Mouse (Mus musculus): ENCODE data around the gene Agbl2. TPM values are rescaled to one million over a fixed set of nuclear protein-coding genes. Genes with fewer than 3 reads are reported as not detected.

Agbl2 gene
- polyA plus RNA-seq, 1 experiment from 2014 or later: 0.17 TPM

DNA sequence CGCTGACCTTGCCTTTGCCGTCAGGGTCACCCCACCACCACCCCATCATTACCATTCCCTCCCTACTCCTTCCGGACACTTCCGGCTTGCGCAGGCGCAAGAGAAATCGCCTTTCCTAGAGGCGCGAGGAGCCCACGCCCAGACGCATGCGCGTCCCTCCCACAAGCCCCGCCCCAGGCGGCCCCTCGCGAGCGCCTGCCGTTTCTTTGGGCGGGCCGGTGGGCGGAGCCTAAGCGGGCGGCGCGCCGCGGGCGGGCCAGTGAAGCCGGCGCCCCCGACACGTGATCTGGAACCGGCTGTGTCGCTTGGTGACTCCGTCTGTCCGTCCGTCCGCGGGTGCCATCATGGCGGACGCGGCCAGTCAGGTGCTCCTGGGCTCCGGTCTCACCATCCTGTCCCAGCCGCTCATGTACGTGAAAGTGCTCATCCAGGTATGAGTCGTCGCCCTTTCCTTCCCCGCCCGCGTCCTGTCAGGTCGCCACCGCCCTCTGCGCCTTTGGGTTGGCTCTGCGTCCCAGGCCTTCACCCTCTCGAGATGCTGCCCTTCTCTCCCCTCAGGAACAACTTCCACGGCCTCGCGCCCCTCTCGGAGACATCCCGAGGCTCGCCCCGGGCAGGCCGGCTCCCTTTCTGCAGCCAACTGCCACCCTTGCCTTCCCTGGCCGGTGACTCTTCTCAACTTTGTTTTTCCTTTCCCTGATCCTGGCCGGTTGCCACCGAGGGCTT lies 64.6 kb downstream of the Agbl2 start, which contains the start of gene Mtch2:
Mtch2 (plus strand) TSS at position 201 of the 726 bp plus-strand sequence.
- ATAC-seq (ENCODE audit: low read depth): peak; percentile 97
- no peaks in the 10 kb centered on the region for H3K9me3 ChIP-seq
- H3K36me3 ChIP-seq: peaks cover 21% of the 10 kb centered on the region
- peak within 1 kb of the TSS; percentile 93 for H3K27ac ChIP-seq (replicated peaks)
- no peaks in the 10 kb centered on the region for H3K27me3 ChIP-seq
- H3K4me1 ChIP-seq (replicated peaks): peaks cover 34% of the 10 kb centered on the region
- peak within 1 kb of the TSS; percentile 60 for H3K4me2 ChIP-seq
- under 1% methylated on average over 67 of the region's 67 CpGs for WGBS
- peak within 1 kb of the TSS; percentile 81 for H3K4me3 ChIP-seq
- peak within 1 kb of the TSS; percentile 85 for H3K9ac ChIP-seq

DNA sequence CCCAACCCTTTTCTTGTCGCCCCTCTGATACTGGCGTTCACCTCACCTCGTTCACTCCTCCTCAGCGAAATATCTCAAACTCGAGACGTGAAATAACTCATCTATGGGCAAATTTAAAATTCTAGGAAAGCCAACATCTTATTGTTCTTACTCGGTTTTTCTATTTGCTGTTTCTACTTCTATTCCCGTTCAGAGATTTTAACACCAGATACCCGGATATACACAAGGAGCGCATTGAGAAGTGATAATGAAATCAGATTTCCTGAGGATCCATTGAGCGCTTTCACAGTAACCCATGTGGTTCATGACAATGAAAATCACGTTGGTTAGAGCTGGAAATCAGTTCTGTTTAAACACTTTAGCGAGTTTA lies 65.1 kb downstream of the Agbl2 start:
- no peaks in the 10 kb centered on the region for H3K9me3 ChIP-seq
- under 1% methylated on average over 13 of the region's 13 CpGs for whole genome bisulfite sequencing
- no peaks in the 10 kb centered on the region for H3K27me3 ChIP-seq
- peak overlapping the region; percentile 93 for H3K27ac ChIP-seq (replicated peaks)
- peak overlapping the region; percentile 60 for H3K4me2 ChIP-seq
- H3K4me3 ChIP-seq: peak overlapping the region; percentile 81
- H3K9ac ChIP-seq: peak overlapping the region; percentile 85
- H3K4me1 ChIP-seq (replicated peaks): peaks cover 34% of the 10 kb centered on the region
- no peak for ATAC-seq (ENCODE audit: low read depth)
- H3K36me3 ChIP-seq: peaks cover 26% of the 10 kb centered on the region

DNA sequence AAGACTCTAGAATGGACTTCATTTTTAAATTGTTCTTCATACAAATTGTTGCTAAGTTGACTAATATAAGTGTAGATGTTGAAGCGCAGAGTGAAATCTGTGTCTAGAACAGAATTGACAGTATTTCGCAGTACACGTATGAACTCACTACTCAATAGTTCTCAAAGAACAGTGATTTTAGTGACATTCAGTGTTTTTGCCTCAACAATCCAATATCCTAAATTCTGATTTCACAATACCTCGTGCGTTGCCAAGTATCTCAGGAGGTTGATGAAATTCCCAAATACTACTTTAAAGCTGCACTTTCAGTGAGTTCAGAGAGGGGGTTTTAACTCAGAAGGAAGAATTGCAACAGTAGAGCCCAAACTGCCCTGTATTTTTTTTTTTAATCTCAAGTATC lies 65.8 kb downstream of the Agbl2 start:
- H3K4me1 ChIP-seq (replicated peaks): peaks cover 34% of the 10 kb centered on the region
- peak overlapping the region; percentile 85 for H3K9ac ChIP-seq
- no peaks in the 10 kb centered on the region for H3K27me3 ChIP-seq
- peak overlapping the region; percentile 93 for H3K27ac ChIP-seq (replicated peaks)
- H3K4me3 ChIP-seq: peak overlapping the region; percentile 81
- H3K36me3 ChIP-seq: peaks cover 33% of the 10 kb centered on the region
- WGBS: 91% methylated on average over 5 of the region's 5 CpGs
- peak overlapping the region; percentile 60 for H3K4me2 ChIP-seq
- no peaks in the 10 kb centered on the region for H3K9me3 ChIP-seq
- no peak for ATAC-seq (ENCODE audit: low read depth)

DNA sequence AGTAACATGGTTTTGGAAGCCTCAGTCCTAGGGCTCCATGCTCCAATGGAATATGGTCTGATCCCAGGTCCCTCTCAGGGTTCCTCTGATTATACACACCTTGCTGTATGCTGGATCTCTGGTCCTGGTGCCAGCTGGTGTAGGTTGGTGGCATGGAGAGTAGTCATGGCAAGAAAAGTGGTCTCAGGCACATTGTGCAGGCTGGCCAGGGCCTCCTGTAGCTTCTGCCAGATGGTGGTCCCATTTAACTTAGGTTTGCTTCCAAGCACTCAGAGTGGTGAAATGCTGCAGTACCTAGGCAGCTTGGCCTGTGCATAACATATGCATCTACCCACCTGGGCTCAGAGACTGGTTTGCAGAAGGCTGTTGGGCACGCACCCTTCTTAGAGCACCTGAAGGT lies 67.9 kb downstream of the Agbl2 start:
- Histone ChIP-seq H3K27ac (replicated peaks) (no peak overlapping the region), H3K27me3 (no peaks in the 10 kb centered on the region), H3K4me2 (no peak overlapping the region), H3K4me1 (replicated peaks) (peaks cover 34% of the 10 kb centered on the region), H3K9ac (no peak overlapping the region), H3K9me3 (no peaks in the 10 kb centered on the region), H3K4me3 (no peak overlapping the region), H3K36me3 (peaks cover 51% of the 10 kb centered on the region)
- ATAC-seq (ENCODE audit: low read depth): no peak
- WGBS: 100% methylated on average over 1 of the region's 1 CpGs

DNA sequence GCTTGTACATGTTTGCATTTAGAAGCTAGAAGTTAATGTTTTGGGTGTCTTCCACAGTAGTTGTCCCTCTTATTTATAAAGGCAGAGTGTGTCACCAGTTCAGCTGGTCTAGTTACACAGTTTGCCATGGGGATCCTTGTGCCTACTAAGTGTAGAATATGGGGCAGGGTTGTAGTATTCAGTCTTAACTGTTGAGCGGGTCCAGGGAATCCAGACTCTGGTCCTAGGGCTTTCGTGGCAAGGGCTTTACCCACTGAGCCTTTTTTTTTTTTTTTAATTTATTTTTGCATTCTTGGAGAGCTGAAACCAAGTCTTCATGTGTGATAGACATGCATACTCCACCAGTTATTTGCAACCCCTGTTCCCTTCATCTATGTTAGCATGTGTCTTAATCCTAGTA lies 79.0 kb downstream of the Agbl2 start:
- no peaks in the 10 kb centered on the region for H3K27me3 ChIP-seq
- no peak overlapping the region for H3K9ac ChIP-seq
- peaks cover 86% of the 10 kb centered on the region for H3K36me3 ChIP-seq
- 90% methylated on average over 2 of the region's 2 CpGs for WGBS
- H3K4me1 ChIP-seq (replicated peaks): no peaks in the 10 kb centered on the region
- no peak overlapping the region for H3K27ac ChIP-seq (replicated peaks)
- no peak overlapping the region for H3K4me2 ChIP-seq
- H3K9me3 ChIP-seq: no peaks in the 10 kb centered on the region
- ATAC-seq (ENCODE audit: low read depth): no peak
- no peak overlapping the region for H3K4me3 ChIP-seq

DNA sequence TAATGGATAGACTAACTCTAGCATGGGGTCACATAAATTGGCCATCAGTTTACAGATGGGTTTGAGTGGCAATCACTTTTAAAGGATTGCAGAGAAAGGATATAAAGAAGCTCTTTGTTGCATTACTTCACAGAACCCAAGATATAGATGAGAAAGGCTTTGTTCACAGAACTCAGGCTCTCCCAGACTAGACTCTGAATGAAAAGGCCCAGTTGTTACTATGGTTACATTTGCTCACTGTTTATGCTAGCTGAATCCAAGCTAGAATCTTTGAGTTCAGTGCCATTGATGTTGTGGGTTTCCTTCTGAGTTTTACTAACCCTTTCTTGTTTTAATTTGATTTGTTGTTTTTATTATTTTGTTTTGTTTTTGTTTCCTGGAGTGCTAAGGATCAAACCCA lies 81.7 kb downstream of the Agbl2 start:
- H3K27me3 ChIP-seq: no peaks in the 10 kb centered on the region
- H3K9me3 ChIP-seq: no peaks in the 10 kb centered on the region
- H3K9ac ChIP-seq: no peak overlapping the region
- H3K36me3 ChIP-seq: peaks cover 83% of the 10 kb centered on the region
- H3K4me3 ChIP-seq: no peak overlapping the region
- no peak overlapping the region for H3K4me2 ChIP-seq
- peak overlapping the region; percentile 59; the same call in 1 of the 2 replicates for H3K27ac ChIP-seq (replicated peaks)
- no peaks in the 10 kb centered on the region for H3K4me1 ChIP-seq (replicated peaks)
- ATAC-seq (ENCODE audit: low read depth): no peak

DNA sequence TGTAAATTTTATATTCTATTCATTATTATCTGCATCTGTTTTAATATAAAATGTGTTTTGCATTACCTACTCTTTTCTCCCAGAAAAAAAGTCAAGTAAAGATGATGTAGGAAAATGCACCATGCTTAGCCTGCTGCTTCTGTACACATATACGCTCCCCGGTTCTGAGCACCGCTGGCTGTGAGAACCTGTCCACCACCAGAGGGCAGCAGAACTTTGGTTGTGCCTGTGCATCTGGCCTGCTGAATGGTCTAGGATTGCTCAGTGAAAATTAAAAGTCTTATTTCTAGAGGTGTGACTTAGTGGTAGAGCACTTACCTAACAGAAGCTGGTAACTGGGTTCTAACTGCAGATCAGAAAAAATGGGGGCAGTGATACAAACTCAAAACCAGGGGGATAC lies 84.0 kb downstream of the Agbl2 start:
- H3K27me3 ChIP-seq: no peaks in the 10 kb centered on the region
- peak; percentile 84 for ATAC-seq (ENCODE audit: low read depth)
- H3K4me1 ChIP-seq (replicated peaks): peaks cover 3% of the 10 kb centered on the region; the same call in 1 of the 2 replicates
- no peak overlapping the region for H3K4me2 ChIP-seq
- H3K36me3 ChIP-seq: peaks cover 62% of the 10 kb centered on the region
- no peaks in the 10 kb centered on the region for H3K9me3 ChIP-seq
- no peak overlapping the region for H3K4me3 ChIP-seq
- H3K9ac ChIP-seq: no peak overlapping the region
- 29% methylated on average over 3 of the region's 3 CpGs for WGBS
- H3K27ac ChIP-seq (replicated peaks): no peak overlapping the region

DNA sequence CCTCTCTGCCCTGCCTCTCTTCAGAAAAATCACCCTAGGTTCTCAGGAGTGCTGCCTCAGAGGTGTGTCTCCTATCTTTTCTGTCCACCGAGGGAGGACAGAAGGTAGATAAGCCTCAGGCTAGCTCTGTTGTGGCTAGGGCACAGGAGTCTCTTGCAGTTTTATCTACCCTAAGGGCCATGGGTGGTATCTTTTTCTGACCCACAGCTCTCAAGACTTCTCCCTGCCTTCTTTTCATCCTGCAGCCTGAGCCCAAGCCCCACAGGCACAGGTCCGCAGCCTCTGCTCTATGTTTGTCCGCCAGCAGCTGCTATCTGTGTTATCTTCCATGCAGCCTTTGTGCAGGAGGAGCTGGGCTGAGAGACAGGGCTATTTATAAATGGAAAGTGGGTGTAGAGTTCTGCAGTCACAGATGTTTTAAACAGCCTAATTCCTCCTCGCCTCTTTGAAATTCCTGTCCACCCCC lies 87.6 kb downstream of the Agbl2 start:
- 44% methylated on average over 4 of the region's 4 CpGs for WGBS
- H3K36me3 ChIP-seq: peaks cover 29% of the 10 kb centered on the region
- H3K27ac ChIP-seq (replicated peaks): no peak overlapping the region
- H3K4me1 ChIP-seq (replicated peaks): peaks cover 13% of the 10 kb centered on the region; the same call in 1 of the 2 replicates
- H3K4me3 ChIP-seq: no peak overlapping the region
- no peaks in the 10 kb centered on the region for H3K9me3 ChIP-seq
- no peaks in the 10 kb centered on the region for H3K27me3 ChIP-seq
- 0 out of 2 replicates have a peak overlapping the region, but pooled peaks have one; percentile 22 for H3K9ac ChIP-seq
- no peak overlapping the region for H3K4me2 ChIP-seq
- ATAC-seq (ENCODE audit: low read depth): 0 out of 2 replicates have a peak, but pooled peaks have one; percentile 13

DNA sequence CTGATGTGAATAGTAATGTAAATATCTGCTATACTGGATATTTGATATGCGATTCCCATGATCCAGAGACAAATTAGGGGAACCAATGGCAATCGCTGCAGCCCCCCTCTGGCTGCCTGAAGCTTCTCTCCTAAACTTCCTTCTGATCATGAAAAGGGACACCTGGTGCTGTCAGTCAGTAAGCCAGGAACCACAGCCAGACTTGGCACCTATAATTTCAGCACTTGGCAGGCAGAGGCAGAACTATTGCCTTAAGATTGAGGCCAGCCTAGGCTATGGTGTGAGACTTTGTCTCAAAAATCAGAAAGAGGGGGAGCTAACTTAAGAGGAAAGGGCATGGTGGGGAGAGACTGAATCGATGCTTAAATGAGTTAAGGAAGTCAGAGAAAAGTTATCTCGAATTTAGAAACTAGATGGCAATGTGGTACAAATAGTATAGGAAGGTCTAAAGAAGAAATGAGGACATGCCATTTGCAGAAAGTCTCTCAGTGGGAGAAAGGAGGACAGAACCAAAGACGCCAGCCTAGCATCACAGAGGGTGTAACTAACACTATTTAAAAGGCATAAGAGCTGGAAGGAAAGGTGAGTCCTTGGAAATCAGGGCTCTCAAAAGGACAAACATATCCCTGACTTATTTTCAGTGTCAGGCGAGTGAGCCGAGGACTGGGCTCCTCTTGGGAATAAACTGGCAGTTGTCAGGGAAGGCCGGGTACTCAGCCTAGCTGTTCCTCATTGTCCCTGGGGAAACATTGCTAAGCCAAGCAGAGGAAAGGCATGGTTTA lies 88.8 kb downstream of the Agbl2 start:
- no peak overlapping the region for H3K27ac ChIP-seq (replicated peaks)
- WGBS: 63% methylated on average over 8 of the region's 8 CpGs
- no peak overlapping the region for H3K9ac ChIP-seq
- H3K9me3 ChIP-seq: no peaks in the 10 kb centered on the region
- H3K36me3 ChIP-seq: peaks cover 18% of the 10 kb centered on the region
- H3K27me3 ChIP-seq: no peaks in the 10 kb centered on the region
- no peak overlapping the region for H3K4me2 ChIP-seq
- no peak for ATAC-seq (ENCODE audit: low read depth)
- no peak overlapping the region for H3K4me3 ChIP-seq
- peaks cover 13% of the 10 kb centered on the region; the same call in 1 of the 2 replicates for H3K4me1 ChIP-seq (replicated peaks)

DNA sequence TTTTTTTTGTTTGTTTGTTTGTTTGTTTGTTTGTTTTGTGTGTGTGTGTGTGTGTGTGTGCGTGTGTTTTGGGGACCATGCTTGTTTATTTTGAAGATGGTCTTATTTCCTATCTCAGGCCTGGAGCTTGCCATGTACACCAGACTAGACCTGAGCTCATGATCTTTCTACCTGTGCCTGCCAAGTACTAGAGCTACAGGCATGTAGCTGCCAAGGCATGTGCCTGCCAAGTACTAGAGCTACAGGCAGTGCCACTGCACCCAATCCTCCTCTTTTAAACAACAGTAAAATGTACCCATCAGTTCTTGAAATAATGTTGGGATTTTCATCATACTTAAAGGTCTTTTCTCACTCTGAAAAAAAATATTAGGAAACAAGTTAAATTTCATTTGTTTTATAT lies 91.5 kb downstream of the Agbl2 start:
- Histone ChIP-seq H3K4me2 (no peak overlapping the region), H3K36me3 (peaks cover 1% of the 10 kb centered on the region; the same call in 1 of the 2 replicates)
- 92% methylated on average over 1 of the region's 1 CpGs for WGBS

DNA sequence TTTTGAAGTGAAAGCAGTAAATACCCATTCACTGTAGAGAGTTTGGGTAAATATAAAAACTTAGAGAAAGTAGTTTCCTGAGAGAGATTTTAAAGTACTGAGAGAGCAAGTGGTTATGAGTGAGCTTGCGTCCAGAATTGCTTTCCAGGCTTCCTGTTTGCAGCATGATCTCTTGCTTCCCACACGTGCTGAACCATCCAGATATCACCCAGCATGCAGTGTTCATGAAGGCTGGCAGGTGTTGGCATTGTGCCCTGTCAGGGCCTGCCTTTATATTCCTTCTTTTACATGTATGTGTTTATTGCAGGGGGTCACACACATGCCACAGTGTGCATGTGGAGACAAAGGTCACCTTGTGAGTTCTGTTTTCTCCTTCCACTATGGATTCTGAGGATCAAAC lies 92.7 kb downstream of the Agbl2 start:
- peaks cover 23% of the 10 kb centered on the region for H3K4me1 ChIP-seq (replicated peaks)
- no peak overlapping the region for H3K4me2 ChIP-seq
- no peaks in the 10 kb centered on the region for H3K9me3 ChIP-seq
- no peak overlapping the region for H3K4me3 ChIP-seq
- no peak overlapping the region for H3K9ac ChIP-seq
- ATAC-seq (ENCODE audit: low read depth): no peak
- 83% methylated on average over 2 of the region's 2 CpGs for WGBS
- H3K27ac ChIP-seq (replicated peaks): no peak overlapping the region
- H3K27me3 ChIP-seq: no peaks in the 10 kb centered on the region
- H3K36me3 ChIP-seq: no peaks in the 10 kb centered on the region

More for the DNA sequence above, 91.5 kb downstream of the Agbl2 start:
- no peak for ATAC-seq (ENCODE audit: low read depth)
- Histone ChIP-seq H3K4me3 (no peak overlapping the region), H3K27ac (replicated peaks) (no peak overlapping the region), H3K9ac (no peak overlapping the region), H3K4me1 (replicated peaks) (peaks cover 13% of the 10 kb centered on the region; the same call in 1 of the 2 replicates), H3K9me3 (no peaks in the 10 kb centered on the region), H3K27me3 (no peaks in the 10 kb centered on the region)

DNA sequence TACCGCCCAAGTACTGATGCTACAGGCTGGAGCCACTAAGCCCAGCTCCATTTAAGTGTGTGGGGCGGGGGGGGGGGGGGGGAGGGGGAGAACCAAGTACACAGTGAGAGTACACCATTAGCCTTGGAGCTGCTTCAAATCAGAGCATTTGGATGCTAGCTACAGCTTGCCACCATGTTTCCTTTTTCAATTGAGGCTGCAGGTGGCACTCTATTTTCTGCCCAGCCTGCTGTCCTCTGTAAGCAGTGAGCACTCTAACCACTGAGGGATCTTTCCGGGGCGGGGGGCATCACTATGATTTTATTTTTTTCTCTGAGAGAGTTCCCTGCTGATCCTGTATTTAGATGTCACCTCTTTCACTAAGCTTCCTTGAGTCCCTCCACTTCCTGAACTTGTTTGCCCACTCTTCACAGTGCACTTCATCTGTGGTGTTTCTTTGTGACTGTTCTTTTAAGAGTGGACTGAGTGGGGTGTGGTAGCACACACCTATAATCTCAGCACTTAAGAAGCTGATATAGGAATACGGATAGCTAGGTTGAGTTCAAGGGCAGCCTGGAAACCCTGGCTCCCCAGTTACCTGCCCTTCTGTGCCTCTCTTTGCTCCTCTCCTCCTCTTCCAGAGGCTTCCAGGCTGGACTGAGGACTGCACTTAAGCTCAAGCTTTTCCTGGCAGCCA lies 95.2 kb downstream of the Agbl2 start:
- H3K4me3 ChIP-seq: no peak overlapping the region
- H3K27ac ChIP-seq (replicated peaks): no peak overlapping the region
- H3K9ac ChIP-seq: no peak overlapping the region
- H3K36me3 ChIP-seq: no peaks in the 10 kb centered on the region
- H3K4me1 ChIP-seq (replicated peaks): peaks cover 19% of the 10 kb centered on the region
- WGBS: 63% methylated on average over 5 of the region's 5 CpGs
- ATAC-seq (ENCODE audit: low read depth): no peak
- H3K4me2 ChIP-seq: no peak overlapping the region
- H3K9me3 ChIP-seq: no peaks in the 10 kb centered on the region
- no peaks in the 10 kb centered on the region for H3K27me3 ChIP-seq

Measured in neural tube, embryonic 13.5 days (tissue).